In genomic region chr13:109605140-109605539, GRCm38 (mm10) we compare ENCODE assay signal across 20 mouse cellular contexts.
DNase-seq lines count a peak whose midpoint lies in the region; ATAC-seq and TF ChIP-seq lines count a peak whose summit lies in the region.
"Had no signal": no experiment of that assay in that cellular context is flagged by ENCODE, and none has a peak within 500 bp of the region (broad histone marks: within the 10 kb centered on the region; RNA-seq: fewer than 3 reads in every experiment).

No protein-coding gene starts in this region.

- DNase-seq in frontal cortex, postnatal 36 days (ENCODE audit: low spot score in 2 of 2), result no peak
- no peak for DNase-seq in layer of hippocampus, adult 2 months (ENCODE audit: low spot score in 2 of 2)
- DNase-seq in layer of hippocampus, adult 8-10 months (ENCODE audit: low spot score in 2 of 2), result no peak
- DNase-seq in 3T3-L1 (ENCODE audit: low read depth, low spot score) (peak; percentile 18), adipocyte (ENCODE audit: low spot score) (peak; percentile 37)
- no peak for DNase-seq in thymus, postnatal 0 days (ENCODE audit: low spot score)
- DNase-seq: adrenal gland, postnatal 25 days; B cell, adult 2 months; cerebellum, adult 11 months; cerebellum, adult 9-11 months; gastrocnemius, postnatal 10 days; heart, adult 11 months; heart, postnatal 14 days; kidney, adult 9 months; kidney, postnatal 25 days had no signal

- ATAC-seq in frontal cortex, adult (ENCODE audit: low TSS enrichment), result 0 out of 2 replicates have a peak, but pooled peaks have one; percentile 35

- peak; percentile 72 for TF ChIP-seq CTCF in layer of hippocampus, adult 2 months (conservative IDR thresholded peaks at IDR 0.05)

- H3K27ac ChIP-seq in layer of hippocampus, adult 2 months, result no peak overlapping the region
- H3K27ac ChIP-seq: heart, embryonic 13.5 days; hindbrain, embryonic 12.5 days; liver, embryonic 15.5 days; macrophage had no signal

- no peak overlapping the region for H3K4me3 ChIP-seq in layer of hippocampus, adult 2 months
- H3K4me3 ChIP-seq: heart, embryonic 13.5 days; hindbrain, embryonic 12.5 days; liver, embryonic 15.5 days had no signal

Comparison
In these comparisons a context has a peak if more than half of its experiments do, and no peak if none do; other contexts are left out.
1. DNase-seq: peak in 3T3-L1 (single experiment) and adipocyte (single experiment); none in frontal cortex, postnatal 36 days (0 of 2), layer of hippocampus, adult 2 months (0 of 2), layer of hippocampus, adult 8-10 months (0 of 2) and thymus, postnatal 0 days (single experiment).